ENCODE assay signal across 19 mouse cellular contexts in the genomic region with DNA sequence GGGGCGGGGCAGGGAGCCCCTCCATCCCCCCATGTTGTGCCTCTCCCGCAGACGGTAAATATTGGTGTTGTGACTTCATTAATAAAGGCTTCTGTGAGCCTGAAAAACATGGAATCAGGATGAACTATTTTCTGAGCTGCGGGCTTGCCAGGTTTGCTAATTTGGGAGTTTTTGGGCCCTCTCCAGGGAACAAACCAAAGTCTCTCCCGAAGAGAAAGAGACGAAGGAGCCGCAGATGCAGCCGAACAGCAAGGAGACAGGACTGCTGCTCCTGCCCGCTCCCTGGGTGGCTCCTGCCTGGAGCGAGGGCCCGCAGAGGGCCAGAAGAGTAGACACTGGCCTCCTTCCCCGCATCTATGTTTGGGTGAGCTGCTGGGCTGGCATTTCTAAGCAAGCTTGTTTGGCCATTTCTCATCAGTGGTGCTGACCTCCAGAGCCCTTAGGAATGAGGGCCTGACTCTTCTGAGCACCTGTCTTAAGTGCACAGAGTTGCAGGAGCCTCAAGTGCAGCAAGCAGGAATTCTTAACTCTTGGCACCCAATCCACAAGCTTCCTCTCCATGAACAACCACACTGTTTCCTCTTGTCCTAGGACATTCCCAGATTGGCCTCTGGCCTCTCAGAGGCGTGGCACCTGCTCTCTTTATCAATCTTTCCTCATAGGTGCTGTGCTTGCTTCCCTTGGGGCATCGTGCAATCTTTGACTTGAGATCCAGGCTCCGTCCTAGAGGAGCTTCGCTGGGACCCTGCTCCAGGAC. TPM values are rescaled to one million over a fixed set of nuclear protein-coding genes. Genes with fewer than 3 reads are reported as not detected.
DNase-seq lines count a peak whose midpoint lies in the region; ATAC-seq and TF ChIP-seq lines count a peak whose summit lies in the region.
"Had no signal": no experiment of that assay in that cellular context is flagged by ENCODE, and none has a peak within 500 bp of the region (broad histone marks: within the 10 kb centered on the region; RNA-seq: fewer than 3 reads in every experiment).

No protein-coding gene starts in this region.

- no peaks in the 10 kb centered on the region for H3K27me3 ChIP-seq in forebrain, embryonic 14.5 days (replicated peaks; ENCODE audit: control insufficient read depth, insufficient read depth, low read length)
- no peaks in the 10 kb centered on the region for H3K27me3 ChIP-seq in limb, embryonic 14.5 days (ENCODE audit: control insufficient read depth, insufficient read depth, low read length)
- H3K27me3 ChIP-seq: stomach, embryonic 15.5 days had no signal

- intact Hi-C loops in left cerebral cortex, adult 2 months (cut with DNase I): no loop called here
- intact Hi-C loops in left cerebral cortex, postnatal 4 days (cut with DNase I): no loop called here

- TF ChIP-seq POLR2A in brain, embryonic 14.5 days (IDR thresholded peaks at IDR 0.05; ENCODE audit: borderline replicate concordance, extremely low read depth, insufficient read depth, insufficient read length, poor library complexity, severe bottlenecking): no peak
- no peak for TF ChIP-seq POLR2A in limb, embryonic 14.5 days (IDR thresholded peaks at IDR 0.05; ENCODE audit: borderline replicate concordance, extremely low read depth, insufficient read depth, insufficient read length)

- H3K36me3 ChIP-seq in forebrain, embryonic 14.5 days (ENCODE audit: control insufficient read depth, insufficient read depth, low read length): peaks cover 35% of the 10 kb centered on the region; the same call in 1 of the 2 replicates
- no peaks in the 10 kb centered on the region for H3K36me3 ChIP-seq in limb, embryonic 14.5 days (ENCODE audit: control insufficient read depth, insufficient read depth, low read length)
- H3K36me3 ChIP-seq: neural tube, embryonic 15.5 days; stomach, embryonic 15.5 days had no signal

- H3K27ac ChIP-seq in left cerebral cortex, adult 2 months: peak overlapping the region; percentile 69
- H3K27ac ChIP-seq in forebrain, embryonic 14.5 days (ENCODE audit: low read depth, low read length): peak overlapping the region; percentile 83
- H3K27ac ChIP-seq in limb, embryonic 14.5 days (replicated peaks; ENCODE audit: low read depth, low read length): no peak overlapping the region
- H3K27ac ChIP-seq: neural tube, embryonic 15.5 days; stomach, embryonic 15.5 days had no signal

- no peak overlapping the region for H3K9ac ChIP-seq in forebrain, embryonic 14.5 days (ENCODE audit: low read length)
- H3K9ac ChIP-seq in limb, embryonic 14.5 days (ENCODE audit: low read depth, low read length, severe bottlenecking): no peak overlapping the region
- H3K9ac ChIP-seq: neural tube, embryonic 15.5 days; stomach, embryonic 15.5 days had no signal

- peak; percentile 53 for ATAC-seq in forebrain, embryonic 14.5 days
- no peak for ATAC-seq in limb, embryonic 14.5 days (ENCODE audit: low FRiP score, low read depth)
- ATAC-seq: CD4-positive, CD25-positive, alpha-beta regulatory T cell, adult 4 months; Patski had no signal

- H3K4me1 ChIP-seq in forebrain, embryonic 14.5 days (ENCODE audit: control insufficient read depth, insufficient read depth, low read length): peaks cover 10% of the 10 kb centered on the region
- H3K4me1 ChIP-seq in limb, embryonic 14.5 days (ENCODE audit: control insufficient read depth, insufficient read depth, low read length): peaks cover 7% of the 10 kb centered on the region; the same call in 1 of the 2 replicates
- H3K4me1 ChIP-seq: neural tube, embryonic 15.5 days; stomach, embryonic 15.5 days had no signal

- TF ChIP-seq CTCF in left cerebral cortex, adult 2 months (IDR thresholded peaks at IDR 0.05): no peak
- no peak for TF ChIP-seq CTCF in brain, embryonic 14.5 days (IDR thresholded peaks at IDR 0.05; ENCODE audit: borderline replicate concordance, extremely low read depth, insufficient read depth, insufficient read length)

- DNase-seq in left cerebral cortex, adult 2 months (ENCODE audit: extremely low spot score in 1 of 2, low spot score in 2 of 2): peak in 1 of 2 experiments; percentile 49
- no peak for DNase-seq in left cerebral cortex, postnatal 4 days
- DNase-seq in brain, embryonic 14.5 days (ENCODE audit: low read depth): peak; percentile 81
- DNase-seq in forebrain, embryonic 14.5 days (ENCODE audit: low spot score): peak; percentile 73
- no peak for DNase-seq in limb, embryonic 14.5 days (ENCODE audit: low spot score)
- DNase-seq in spleen, adult 12 weeks (ENCODE audit: low spot score): no peak
- DNase-seq in embryo, embryonic 10.5 days (ENCODE audit: low spot score): no peak
- DNase-seq: cerebellum, adult 8-10 months; heart, adult 11 months; heart, postnatal 14 days; kidney, postnatal 10 days; thymus, postnatal 36 days had no signal

- no peaks in the 10 kb centered on the region for H3K9me3 ChIP-seq in forebrain, embryonic 14.5 days (replicated peaks; ENCODE audit: control insufficient read depth, low read length)
- H3K9me3 ChIP-seq in limb, embryonic 14.5 days (ENCODE audit: control insufficient read depth, low read length): no peaks in the 10 kb centered on the region
- H3K9me3 ChIP-seq: neural tube, embryonic 15.5 days; stomach, embryonic 15.5 days had no signal

- H3K4me2 ChIP-seq in forebrain, embryonic 14.5 days (ENCODE audit: low read length): peak overlapping the region; percentile 8; the same call in 1 of the 2 replicates
- 0 out of 2 replicates have a peak overlapping the region, but pooled peaks have one; percentile 6 for H3K4me2 ChIP-seq in limb, embryonic 14.5 days (replicated peaks; ENCODE audit: low read depth, low read length, severe bottlenecking)
- H3K4me2 ChIP-seq: neural tube, embryonic 15.5 days; stomach, embryonic 15.5 days had no signal

- 25% methylated on average over 16 of the region's 16 CpGs for WGBS in forebrain, embryonic 14.5 days
- 31% methylated on average over 16 of the region's 16 CpGs for WGBS in limb, embryonic 14.5 days

- H3K4me3 ChIP-seq in left cerebral cortex, adult 2 months: no peak overlapping the region
- H3K4me3 ChIP-seq in forebrain, embryonic 14.5 days (ENCODE audit: low read depth, low read length): no peak overlapping the region
- no peak overlapping the region for H3K4me3 ChIP-seq in limb, embryonic 14.5 days (replicated peaks; ENCODE audit: low read length)
- H3K4me3 ChIP-seq: neural tube, embryonic 15.5 days; stomach, embryonic 15.5 days had no signal

RNA-seq across cellular contexts. Expression of gene Emx1, which starts 19.1 kb away (rescaled TPM):
- total RNA-seq in left cerebral cortex, adult 2 months (2021): 10 to 100 TPM; 32.8 to 40.1 TPM
- total RNA-seq in left cerebral cortex, postnatal 4 days (2021): 10 to 100 TPM; 41.1 to 50.2 TPM
- 13.9 and 69.3 TPM in 2 replicates for polyA plus RNA-seq in brain, embryonic 14.5 days (2012; rRNA removed)
- polyA plus RNA-seq in forebrain, embryonic 14.5 days (2014; fragmentation: Nextera tagmentation; extraction: Ambion mirVana): 61.3 and 68.6 TPM in 2 replicates
- polyA plus RNA-seq in limb, embryonic 14.5 days (2012; rRNA removed): 0.15 and 0.63 TPM in 2 replicates
- polyA plus RNA-seq in limb, embryonic 14.5 days (2014; fragmentation: Nextera tagmentation; extraction: Ambion mirVana): 0.17 TPM in 1 of 2 replicates, not detected in the other
- total RNA-seq: heart, postnatal 14 days; liver, adult 2 months; megakaryocyte progenitor cell, adult 5-6 weeks; monocyte, adult 5-6 weeks had no signal
- polyA plus RNA-seq: CD4-positive, CD25-positive, alpha-beta regulatory T cell, adult 4 months; liver, adult 2 months; neural tube, embryonic 15.5 days; Patski; stomach, embryonic 15.5 days had no signal

Comparison
In these comparisons a context has a peak if more than half of its experiments do, and no peak if none do; other contexts are left out.
1. DNase-seq: peak in brain, embryonic 14.5 days (single experiment) and forebrain, embryonic 14.5 days (single experiment); none in left cerebral cortex, postnatal 4 days (single experiment), limb, embryonic 14.5 days (single experiment), spleen, adult 12 weeks (single experiment) and embryo, embryonic 10.5 days (single experiment).